Comparison of ENCODE assay signal across 9 mouse cellular contexts in the genomic region with DNA sequence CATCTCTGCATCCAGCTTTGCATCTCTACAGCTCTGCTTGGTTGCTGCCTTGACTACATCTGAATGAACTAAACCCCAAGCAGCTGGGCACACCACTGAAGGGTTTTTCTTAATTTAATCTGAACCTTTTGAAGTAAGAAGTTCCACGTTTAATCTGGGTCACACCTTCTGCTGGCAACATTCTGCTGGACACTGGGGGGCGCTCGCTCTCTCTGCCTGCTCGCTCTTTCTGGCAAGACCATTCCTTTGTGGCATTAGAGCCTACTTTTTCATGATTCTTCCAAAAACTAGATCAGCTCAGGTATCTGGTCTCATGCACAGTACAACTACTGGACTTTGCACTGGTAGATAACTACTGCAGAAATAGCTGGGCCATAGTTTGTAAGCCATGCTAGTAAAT. TPM values are rescaled to one million over a fixed set of nuclear protein-coding genes. Genes with fewer than 3 reads are reported as not detected.
DNase-seq lines count a peak whose midpoint lies in the region; ATAC-seq and TF ChIP-seq lines count a peak whose summit lies in the region.
"Had no signal": no experiment of that assay in that cellular context is flagged by ENCODE, and none has a peak within 500 bp of the region (broad histone marks: within the 10 kb centered on the region; RNA-seq: fewer than 3 reads in every experiment).

No protein-coding gene starts in this region.

- WGBS in hindbrain, embryonic 11.5 days = 25% methylated on average over 4 of the region's 4 CpGs
- WGBS in hindbrain, embryonic 12.5 days = 11% methylated on average over 4 of the region's 4 CpGs
- WGBS in forebrain, embryonic 12.5 days = 13% methylated on average over 4 of the region's 4 CpGs

- H3K4me1 ChIP-seq in hindbrain, embryonic 11.5 days (replicated peaks; ENCODE audit: control insufficient read depth, insufficient read depth, low read length) = no peaks in the 10 kb centered on the region
- H3K4me1 ChIP-seq in hindbrain, embryonic 12.5 days = no peaks in the 10 kb centered on the region
- no peaks in the 10 kb centered on the region for H3K4me1 ChIP-seq in ES-E14 (ENCODE audit: control insufficient read depth in 2 of 2, insufficient read depth in 2 of 2, low read length in 2 of 2, poor library complexity in 1 of 2)
- H3K4me1 ChIP-seq in cortical plate, adult 2 months (ENCODE audit: control insufficient read depth, insufficient read depth, low read length) = 0 out of 2 replicates have a peak, but pooled peaks cover 2% of the 10 kb centered on the region
- H3K4me1 ChIP-seq in forebrain, embryonic 12.5 days = peaks cover 5% of the 10 kb centered on the region; the same call in 1 of the 2 replicates

- H3K36me3 ChIP-seq in hindbrain, embryonic 11.5 days (ENCODE audit: control insufficient read depth, insufficient read depth, low read length) = no peaks in the 10 kb centered on the region
- peaks cover 20% of the 10 kb centered on the region for H3K36me3 ChIP-seq in hindbrain, embryonic 12.5 days
- H3K36me3 ChIP-seq in ES-E14 (ENCODE audit: control insufficient read depth, insufficient read depth, low read length, poor library complexity, severe bottlenecking) = peaks cover 6% of the 10 kb centered on the region; the same call in 1 of the 2 replicates
- peaks cover 34% of the 10 kb centered on the region for H3K36me3 ChIP-seq in forebrain, embryonic 12.5 days (replicated peaks)

- H3K4me3 ChIP-seq in hindbrain, embryonic 11.5 days (ENCODE audit: low read depth, low read length) = no peak overlapping the region
- no peak overlapping the region for H3K4me3 ChIP-seq in hindbrain, embryonic 12.5 days
- no peak overlapping the region for H3K4me3 ChIP-seq in ES-E14 (ENCODE audit: insufficient read depth in 1 of 2, low read depth in 1 of 2, low read length in 2 of 2, poor library complexity in 1 of 2, severe bottlenecking in 1 of 2)
- no peak overlapping the region for H3K4me3 ChIP-seq in cortical plate, adult 2 months (ENCODE audit: insufficient read depth, low read length)
- H3K4me3 ChIP-seq in forebrain, embryonic 12.5 days (replicated peaks) = no peak overlapping the region
- H3K4me3 ChIP-seq: myocyte had no signal

- H3K4me2 ChIP-seq in hindbrain, embryonic 11.5 days (replicated peaks; ENCODE audit: low read depth, low read length) = no peak overlapping the region
- no peak overlapping the region for H3K4me2 ChIP-seq in hindbrain, embryonic 12.5 days (replicated peaks)
- H3K4me2 ChIP-seq in forebrain, embryonic 12.5 days = no peak overlapping the region

- in situ Hi-C loops in ES-E14 (cut with MboI; ENCODE audit: low sequenced_read_pairs in 2 of 2, unreplicated experiment in 2 of 2) = loop anchor here in 1 of 2 experiments (10.0 kb wide), 1 partner anchor 73 kb away; the partner anchor contains the start of gene Nms

- no peak overlapping the region for H3K9ac ChIP-seq in hindbrain, embryonic 11.5 days (ENCODE audit: low read depth, low read length)
- no peak overlapping the region for H3K9ac ChIP-seq in hindbrain, embryonic 12.5 days
- no peak overlapping the region for H3K9ac ChIP-seq in ES-E14 (ENCODE audit: insufficient read depth, low read depth, low read length, poor library complexity, severe bottlenecking)
- H3K9ac ChIP-seq in forebrain, embryonic 12.5 days = no peak overlapping the region

- no peaks in the 10 kb centered on the region for H3K27me3 ChIP-seq in hindbrain, embryonic 11.5 days (ENCODE audit: control insufficient read depth, insufficient read depth, low read length)
- H3K27me3 ChIP-seq in hindbrain, embryonic 12.5 days = no peaks in the 10 kb centered on the region
- H3K27me3 ChIP-seq in forebrain, embryonic 12.5 days = no peaks in the 10 kb centered on the region

- peak; percentile 40 for DNase-seq in hindbrain, embryonic 11.5 days (ENCODE audit: low spot score)
- DNase-seq in 416B (ENCODE audit: low read depth) (peak; percentile 28), ES-E14 (ENCODE audit: low read depth, low spot score) (peak; percentile 33)
- peak; percentile 48 for DNase-seq in left cerebral cortex, postnatal 4 days
- peak; percentile 80 for DNase-seq in thymus, postnatal 4 days

- H3K27ac ChIP-seq in hindbrain, embryonic 11.5 days (ENCODE audit: low read depth, low read length) = no peak overlapping the region
- H3K27ac ChIP-seq in hindbrain, embryonic 12.5 days = no peak overlapping the region
- H3K27ac ChIP-seq in ES-E14 (ENCODE audit: insufficient read depth, low read depth, low read length, poor library complexity, severe bottlenecking) = no peak overlapping the region
- no peak overlapping the region for H3K27ac ChIP-seq in cortical plate, adult 2 months (ENCODE audit: insufficient read depth, low read length)
- no peak overlapping the region for H3K27ac ChIP-seq in forebrain, embryonic 12.5 days

- TF ChIP-seq CTCF in cortical plate, adult 2 months (IDR thresholded peaks at IDR 0.05; ENCODE audit: extremely low read depth, insufficient read depth, low read length) = peak; percentile 60

- no peak for TF ChIP-seq POLR2A in cortical plate, adult 2 months (IDR thresholded peaks at IDR 0.05; ENCODE audit: extremely low read depth, insufficient read depth, low read length)

- no peak for ATAC-seq in hindbrain, embryonic 11.5 days (ENCODE audit: low FRiP score)
- ATAC-seq in hindbrain, embryonic 12.5 days (ENCODE audit: low FRiP score) = no peak
- ATAC-seq in forebrain, embryonic 12.5 days (ENCODE audit: low FRiP score) = no peak

- intact Hi-C loops in left cerebral cortex, postnatal 4 days (cut with DNase I) = no loop called here

- H3K9me3 ChIP-seq in hindbrain, embryonic 11.5 days (ENCODE audit: control insufficient read depth, low read length) = no peaks in the 10 kb centered on the region
- no peaks in the 10 kb centered on the region for H3K9me3 ChIP-seq in hindbrain, embryonic 12.5 days (replicated peaks)
- H3K9me3 ChIP-seq in ES-E14 (ENCODE audit: control insufficient read depth, insufficient read depth, low read depth, low read length) = no peaks in the 10 kb centered on the region
- H3K9me3 ChIP-seq in forebrain, embryonic 12.5 days = no peaks in the 10 kb centered on the region

TF ChIP-seq in ES-E14, 5 proteins besides CTCF, POLR2A, EP300 and RAD21:
- no peak for TF ChIP-seq ZNF384 (IDR thresholded peaks at IDR 0.05; ENCODE audit: low read depth, low read length)
- no peak for TF ChIP-seq ZC3H11A (IDR thresholded peaks at IDR 0.05; ENCODE audit: borderline replicate concordance, low read depth, low read length)
- TF ChIP-seq MAFK (IDR thresholded peaks at IDR 0.05; ENCODE audit: insufficient read depth, low read depth, low read length) = no peak
- no peak for TF ChIP-seq CHD2 (IDR thresholded peaks at IDR 0.05; ENCODE audit: low read depth, low read length)
- TF ChIP-seq HCFC1 (IDR thresholded peaks at IDR 0.05; ENCODE audit: borderline replicate concordance, insufficient read depth, low read length) = no peak

RNA-seq across cellular contexts. Expression of gene Lonrf2, which starts 25.7 kb away (rescaled TPM):
- polyA plus RNA-seq in hindbrain, embryonic 11.5 days (2014; fragmentation: Nextera tagmentation; extraction: Ambion mirVana) = 4.2 and 5.0 TPM in 2 replicates
- polyA plus RNA-seq in hindbrain, embryonic 12.5 days (2016; fragmentation: Nextera tagmentation; extraction: Ambion mirVana) = 7.6 and 8.2 TPM in 2 replicates
- total RNA-seq in ES-E14 (2012; rRNA removed) = 0.69 and 1.5 TPM in 2 replicates
- polyA plus RNA-seq in cortical plate, adult 2 months (2012; rRNA removed) = 60.5 and 60.8 TPM in 2 replicates
- total RNA-seq in left cerebral cortex, postnatal 4 days (2021) = 100 to 1,000 TPM; 140 to 147 TPM
- 6.0 and 6.1 TPM in 2 replicates for polyA plus RNA-seq in forebrain, embryonic 12.5 days (2016; fragmentation: Nextera tagmentation; extraction: Ambion mirVana)
- polyA plus RNA-seq: myocyte had no signal

RNA-seq across cellular contexts. Expression of gene Chst10, which starts 35.7 kb away (rescaled TPM):
- 23.1 and 28.7 TPM in 2 replicates for polyA plus RNA-seq in hindbrain, embryonic 11.5 days (2014; fragmentation: Nextera tagmentation; extraction: Ambion mirVana)
- 31.0 and 32.4 TPM in 2 replicates for polyA plus RNA-seq in hindbrain, embryonic 12.5 days (2016; fragmentation: Nextera tagmentation; extraction: Ambion mirVana)
- total RNA-seq in ES-E14 (2012; rRNA removed) = 5.1 and 8.9 TPM in 2 replicates
- polyA plus RNA-seq in cortical plate, adult 2 months (2012; rRNA removed) = 29.1 and 29.9 TPM in 2 replicates
- total RNA-seq in left cerebral cortex, postnatal 4 days (2021) = 10 to 100 TPM; 67.4 to 68.4 TPM
- 27.8 and 29.4 TPM in 2 replicates for polyA plus RNA-seq in forebrain, embryonic 12.5 days (2016; fragmentation: Nextera tagmentation; extraction: Ambion mirVana)
- polyA plus RNA-seq: myocyte had no signal

Comparison
In these comparisons a context has a peak if more than half of its experiments do, and no peak if none do; other contexts are left out.
1. DNase-seq: peak in every context shown above with its lines; median percentile 80 in thymus, postnatal 4 days; 48 in left cerebral cortex, postnatal 4 days; 40 in hindbrain, embryonic 11.5 days; 33 in ES-E14; 28 in 416B.